In genomic region chr19:34244056-34244455, GRCm38 (mm10) we compare ENCODE assay signal across 9 mouse cellular contexts. TPM values are rescaled to one million over a fixed set of nuclear protein-coding genes. Genes with fewer than 3 reads are reported as not detected.
DNase-seq lines count a peak whose midpoint lies in the region; ATAC-seq and TF ChIP-seq lines count a peak whose summit lies in the region.
"Had no signal": no experiment of that assay in that cellular context is flagged by ENCODE, and none has a peak within 500 bp of the region (broad histone marks: within the 10 kb centered on the region; RNA-seq: fewer than 3 reads in every experiment).

No protein-coding gene starts in this region.

- no peaks in the 10 kb centered on the region for H3K9me3 ChIP-seq in heart, embryonic 10.5 days
- no peaks in the 10 kb centered on the region for H3K9me3 ChIP-seq in kidney, embryonic 15.5 days (replicated peaks)

- 22% methylated on average over 6 of the region's 6 CpGs for WGBS in heart, embryonic 10.5 days
- 17% methylated on average over 6 of the region's 6 CpGs for WGBS in kidney, embryonic 15.5 days

- H3K27me3 ChIP-seq in heart, embryonic 10.5 days (ENCODE audit: insufficient read depth, poor library complexity, severe bottlenecking): no peaks in the 10 kb centered on the region; the same call in 1 of the 2 replicates
- no peaks in the 10 kb centered on the region for H3K27me3 ChIP-seq in Patski
- no peaks in the 10 kb centered on the region for H3K27me3 ChIP-seq in kidney, embryonic 15.5 days

- in situ Hi-C loops in Patski (cut with MboI; ENCODE audit: low pct_unique_long_range_greater_than_20kb): loop anchor here (5.0 to 25.0 kb wide), 3 partner anchors 88 to 857 kb away; partner anchors contain the start of gene Rnls

- H3K4me3 ChIP-seq in heart, embryonic 10.5 days: no peak overlapping the region
- H3K4me3 ChIP-seq in kidney, embryonic 15.5 days (replicated peaks): no peak overlapping the region
- H3K4me3 ChIP-seq: myocyte had no signal

- DNase-seq in heart, adult 11 months: peak; percentile 95
- no peak for DNase-seq in heart, embryonic 10.5 days (ENCODE audit: low spot score)
- peak; percentile 65 for DNase-seq in Patski (ENCODE audit: low read depth, low spot score)
- DNase-seq in cerebellum, postnatal 36 days: peak; percentile 15 to 49
- peak; percentile 86 for DNase-seq in heart, adult 8-10 months (ENCODE audit: low spot score)
- DNase-seq in lung, postnatal 14 days: peak; percentile 78
- DNase-seq in skeletal muscle tissue, adult 2 months (ENCODE audit: low read depth, low spot score): peak; percentile 79

- TF ChIP-seq CTCF in Patski (IDR thresholded peaks at IDR 0.05): peak; percentile 60

- no peak overlapping the region for H3K27ac ChIP-seq in heart, embryonic 10.5 days
- H3K27ac ChIP-seq in kidney, embryonic 15.5 days: no peak overlapping the region

- POLR2A ChIA-PET in Patski (lab: Charles Lee): interaction anchor here (0.6 to 0.7 kb wide), 2 partner anchors 58 to 233 kb away, joined by 3 read pairs; no protein-coding TSS in a partner anchor

- no peaks in the 10 kb centered on the region for H3K4me1 ChIP-seq in heart, embryonic 10.5 days
- H3K4me1 ChIP-seq in kidney, embryonic 15.5 days: no peaks in the 10 kb centered on the region

- ATAC-seq in Patski: peak; percentile 49
- peak; percentile 46; the same call in 1 of the 2 replicates for ATAC-seq in kidney, embryonic 15.5 days (replicated peaks; ENCODE audit: low FRiP score)

- CTCF ChIA-PET in Patski (lab: Charles Lee): interaction anchor here (0.7 to 6.5 kb wide), 24 partner anchors 8 to 418 kb away, joined by 3 to 69 read pairs (median 4); no protein-coding TSS in a partner anchor

- no peak overlapping the region for H3K4me2 ChIP-seq in kidney, embryonic 15.5 days

- peaks cover 66% of the 10 kb centered on the region for H3K36me3 ChIP-seq in heart, embryonic 10.5 days
- no peaks in the 10 kb centered on the region for H3K36me3 ChIP-seq in kidney, embryonic 15.5 days

- H3K9ac ChIP-seq in kidney, embryonic 15.5 days: no peak overlapping the region

RNA-seq across cellular contexts. Expression of gene Acta2, which starts 11.3 kb away (rescaled TPM):
- polyA plus RNA-seq in heart, embryonic 10.5 days (2016; fragmentation: Nextera tagmentation; extraction: Ambion mirVana): 1,821 and 2,118 TPM in 2 replicates
- polyA plus RNA-seq in Patski (2021): 787 TPM
- 10 to 100 TPM; 56.1 to 79.3 (median 71.1) TPM for total RNA-seq in heart, adult 8-10 months (2022)
- polyA plus RNA-seq in kidney, embryonic 15.5 days (2015; fragmentation: Nextera tagmentation; extraction: Ambion mirVana): 212 and 464 TPM in 2 replicates

RNA-seq across cellular contexts. Expression of gene Fas, which starts 46.4 kb away (rescaled TPM):
- 1.1 and 4.8 TPM in 2 replicates for polyA plus RNA-seq in heart, embryonic 10.5 days (2016; fragmentation: Nextera tagmentation; extraction: Ambion mirVana)
- polyA plus RNA-seq in Patski (2021): 21.0 TPM
- 10 to 100 TPM in 3 of 4 experiments, 1 to 10 TPM in 1; 8.6 to 14.3 (median 12.6) TPM for total RNA-seq in heart, adult 8-10 months (2022)
- polyA plus RNA-seq in kidney, embryonic 15.5 days (2015; fragmentation: Nextera tagmentation; extraction: Ambion mirVana): 2.5 and 3.3 TPM in 2 replicates

RNA-seq across cellular contexts. Expression of gene Stambpl1, which starts 52.0 kb away (rescaled TPM):
- 3.9 and 6.3 TPM in 2 replicates for polyA plus RNA-seq in heart, embryonic 10.5 days (2016; fragmentation: Nextera tagmentation; extraction: Ambion mirVana)
- 21.6 TPM for polyA plus RNA-seq in Patski (2021)
- 1 to 10 TPM; 2.2 to 4.1 (median 3.0) TPM for total RNA-seq in heart, adult 8-10 months (2022)
- polyA plus RNA-seq in kidney, embryonic 15.5 days (2015; fragmentation: Nextera tagmentation; extraction: Ambion mirVana): 4.3 and 5.0 TPM in 2 replicates
